Mouse (Mus musculus) G1E (cell line): ENCODE measurements at regions not wholly inside any gene's neighbourhood (a gene's known extent, or its start where the extent isn't known, plus 50 kb on each side); places are given as distances from the start of the nearest gene placed in this dataset.

Experiments
- CTCF ChIP-seq: IDR thresholded peaks from 2 replicates; pipeline ENCODE4 v1.5.1; 2012; ENCODE audit warnings: low read depth, low read length, inconsistent platforms, mixed read lengths
- GATA1 ChIP-seq: IDR thresholded peaks from 2 replicates; pipeline ENCODE4 v1.6.1; 2012; ENCODE audit warnings: borderline replicate concordance, low read length, inconsistent platforms, mixed read lengths
- GATA2 ChIP-seq: IDR thresholded peaks from 2 replicates; pipeline ENCODE4 v1.6.1; 2012; ENCODE audit warnings: low read depth, low read length, inconsistent platforms, borderline replicate concordance

DNA sequence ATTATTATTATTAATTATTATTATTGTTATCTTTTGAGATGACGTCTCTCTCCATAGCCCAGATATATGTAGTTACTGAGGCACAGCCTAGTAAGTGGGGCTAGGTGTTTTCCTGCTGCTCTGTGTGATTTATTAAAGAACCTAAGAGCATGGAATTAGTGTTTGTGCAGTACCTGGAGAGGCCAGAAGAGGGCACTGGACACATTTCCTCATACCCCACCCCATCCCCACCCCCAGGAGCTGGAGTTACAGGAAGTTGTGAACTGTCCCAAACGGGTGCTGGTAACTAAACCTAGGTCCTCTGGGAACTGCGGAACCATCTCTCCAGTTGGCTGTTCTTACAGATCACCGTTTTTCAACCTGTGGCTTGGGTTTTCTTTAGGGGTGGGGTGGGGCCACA is 129.9 kb downstream of the Gm10131 start:
- no peak for TF ChIP-seq GATA1
- 0 out of 2 replicates have a peak, but pooled peaks have one; percentile 17 for TF ChIP-seq CTCF
- no peak for TF ChIP-seq GATA2
